Mouse (Mus musculus): ENCODE measurements around the gene Lect2.
A peak's percentile ranks its signal among the peaks of the same experiment; 100 is the strongest.

The Lect2 gene

DNA sequence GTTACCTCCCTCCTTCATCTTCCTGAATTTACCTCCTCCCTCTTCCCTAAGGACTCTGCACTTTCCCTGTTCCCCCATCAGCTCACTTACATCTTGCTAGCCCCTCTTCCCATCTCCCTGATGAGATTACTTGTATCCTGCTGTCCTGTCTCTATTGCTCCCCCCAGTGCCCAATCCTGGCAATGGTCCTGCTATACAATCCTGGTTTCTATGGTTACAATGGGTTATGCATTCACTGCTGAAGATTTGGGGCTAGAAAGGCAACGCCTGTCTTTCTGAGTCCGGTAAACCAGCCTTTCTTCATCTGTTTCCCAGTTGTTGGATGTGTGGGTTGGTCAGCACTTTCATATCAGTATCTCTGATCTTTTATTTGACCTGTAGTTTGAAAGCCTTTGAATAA, 6.1 kb upstream of the Lect2 start:
- DNase-seq, result peak in 1 of 2 experiments; percentile 14

DNA sequence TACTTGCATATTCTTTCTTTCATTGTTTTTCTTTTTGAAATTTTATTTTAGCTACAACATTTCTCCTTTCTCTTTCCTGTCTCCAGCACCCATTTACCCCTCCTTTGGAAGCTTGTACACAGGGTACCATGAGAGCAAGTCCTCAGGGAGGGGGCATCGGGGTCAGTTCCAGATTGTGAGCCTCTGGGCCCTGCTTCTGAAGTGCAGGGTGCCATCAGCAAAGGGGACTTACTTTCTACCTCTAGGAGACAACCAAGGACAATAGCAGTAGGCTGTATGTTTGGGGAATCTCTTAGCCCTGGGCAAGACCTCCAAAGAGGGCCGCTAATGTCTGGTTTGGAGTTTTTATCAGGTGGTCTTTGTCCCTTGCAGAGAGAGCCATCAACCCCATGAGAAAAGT, 5.6 kb upstream of the Lect2 start:
- DNase-seq, result no peak

DNA sequence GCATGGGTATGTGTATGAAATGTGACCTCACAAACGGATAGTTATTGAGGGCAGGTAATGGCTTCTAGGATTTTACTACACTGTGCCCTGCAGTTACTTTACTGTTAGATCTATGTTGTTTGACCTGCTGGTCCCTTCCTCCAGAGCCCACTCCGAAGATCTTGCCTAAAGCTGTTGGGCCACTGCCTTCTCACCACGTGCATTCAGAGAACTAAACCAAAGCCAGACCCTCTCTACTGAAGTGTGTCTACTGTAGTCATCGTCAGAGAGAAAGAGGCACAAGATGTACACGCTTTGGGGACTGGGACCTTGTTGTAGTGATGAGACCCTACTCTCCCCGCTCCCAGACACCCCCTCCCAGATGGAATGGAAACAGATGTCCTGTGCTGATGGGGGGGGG, 3.4 kb upstream of the Lect2 start:
- no peak for DNase-seq

DNA sequence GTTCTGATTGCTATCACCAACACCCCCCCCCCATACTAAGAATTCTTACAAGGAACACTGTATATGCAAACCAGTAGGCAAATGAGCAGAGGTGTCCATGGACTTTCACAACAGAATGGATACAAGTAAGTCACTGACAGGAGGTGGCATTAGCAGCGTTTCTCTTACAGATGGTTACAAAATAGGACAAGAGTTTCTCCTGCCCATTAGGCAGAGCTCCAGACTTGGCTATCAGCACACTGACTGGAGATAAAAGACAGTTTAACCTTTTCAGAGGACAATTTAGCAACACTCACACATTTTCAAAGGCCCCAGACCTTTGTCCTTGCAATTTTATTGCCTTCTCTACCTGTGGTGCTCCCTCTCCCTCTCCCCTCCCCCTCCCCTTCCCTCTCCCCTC, 2.3 kb upstream of the Lect2 start:
- peak; percentile 7 to 11 for DNase-seq

DNA sequence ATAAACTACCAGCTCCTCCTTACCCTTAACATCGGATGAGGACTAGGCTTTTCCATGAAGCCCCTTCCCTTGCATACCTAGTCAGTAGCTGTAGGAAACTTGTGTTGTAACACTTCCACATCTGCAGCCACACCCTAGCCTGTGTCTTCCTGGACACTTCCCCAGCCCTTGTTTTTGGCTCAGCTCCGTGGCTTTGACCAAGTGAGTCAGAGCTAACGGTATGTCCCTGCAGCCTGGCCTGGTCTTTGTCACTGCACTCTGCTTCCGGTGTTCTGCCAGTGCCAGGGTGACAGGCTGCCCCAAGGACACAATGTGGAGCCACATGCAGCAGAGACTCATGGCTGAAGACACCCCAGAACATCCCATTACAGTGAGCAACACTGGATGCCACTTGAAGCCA, 1.1 kb upstream of the Lect2 start:
- no peak for DNase-seq

DNA sequence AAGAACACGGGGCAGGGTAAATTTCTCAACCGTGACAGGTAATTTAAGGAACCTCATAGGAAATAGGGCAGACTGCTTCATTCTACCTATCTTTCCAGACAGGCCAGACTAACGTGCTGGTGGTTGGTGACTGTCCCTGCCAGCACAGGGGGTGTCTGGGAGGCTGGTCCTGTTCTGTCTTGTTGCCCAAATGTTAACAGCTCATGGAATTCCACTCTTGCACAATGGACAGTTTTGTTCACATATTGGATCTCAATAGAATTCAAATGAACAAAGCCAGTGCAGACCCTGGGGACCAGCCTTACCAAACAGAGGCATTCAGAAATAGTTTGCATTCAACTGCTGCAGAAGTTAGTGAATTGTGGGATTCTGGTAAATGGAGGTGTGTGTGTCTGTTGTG, 3.3 kb downstream of the Lect2 start:
- DNase-seq, result no peak

DNA sequence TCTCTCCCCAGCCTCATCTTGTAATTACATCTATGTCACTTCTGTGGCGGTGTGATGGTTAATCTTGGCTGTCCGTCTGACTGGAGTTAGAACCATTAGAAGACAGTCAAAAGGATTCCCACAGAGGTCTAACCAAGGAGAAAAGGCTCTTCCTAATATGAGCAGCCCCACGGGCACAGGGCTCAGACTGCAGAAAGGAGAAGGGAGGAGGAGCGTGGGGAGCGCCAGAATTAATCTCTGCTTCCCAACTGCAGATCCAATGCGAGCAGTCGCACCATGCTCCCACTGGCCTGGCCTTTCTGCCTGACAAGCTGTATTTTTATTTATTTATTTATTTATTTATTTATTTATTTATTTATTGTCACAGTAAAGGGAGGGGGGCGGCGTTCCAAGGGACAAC, 4.5 kb downstream of the Lect2 start:
- DNase-seq, result no peak

DNA sequence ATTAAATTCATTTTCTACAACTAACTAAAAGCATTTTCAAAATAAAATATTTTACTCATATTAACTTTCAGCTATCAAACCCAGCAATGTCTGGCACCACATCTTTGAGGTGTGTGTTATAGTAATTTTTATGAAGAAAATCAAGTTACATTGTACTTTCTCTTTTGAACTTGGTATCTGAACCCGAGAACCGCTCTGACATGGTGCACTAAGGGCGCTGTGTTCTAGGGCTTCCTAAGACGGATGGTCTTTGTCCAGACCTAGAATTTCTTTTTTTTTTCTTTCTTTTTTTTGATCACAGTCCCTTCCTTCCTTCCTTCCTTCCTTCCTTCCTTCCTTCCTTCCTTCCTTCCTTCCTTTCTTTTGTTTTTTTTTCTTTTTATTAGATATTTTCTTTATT, 8.5 kb downstream of the Lect2 start:
- peak; percentile 33 to 43 for DNase-seq

DNA sequence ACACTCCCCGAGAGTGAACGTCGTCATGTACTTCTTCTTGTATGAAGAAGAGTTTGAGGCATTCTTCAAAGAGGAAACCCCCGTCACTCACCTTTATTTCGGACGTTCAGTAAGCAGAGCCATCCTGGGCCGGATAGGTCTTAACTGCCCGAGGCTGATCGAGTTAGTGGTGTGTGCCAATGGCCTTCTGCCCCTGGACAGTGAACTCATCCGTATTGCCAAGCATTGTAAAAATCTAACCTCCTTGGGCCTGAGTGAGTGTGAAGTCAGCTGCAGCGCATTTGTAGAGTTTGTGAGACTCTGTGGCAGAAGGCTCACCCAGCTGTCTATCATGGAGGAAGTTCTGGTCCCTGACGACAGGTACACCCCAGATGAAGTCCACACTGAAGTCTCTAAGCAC, 11.3 kb downstream of the Lect2 start:
- no peak for DNase-seq

DNA sequence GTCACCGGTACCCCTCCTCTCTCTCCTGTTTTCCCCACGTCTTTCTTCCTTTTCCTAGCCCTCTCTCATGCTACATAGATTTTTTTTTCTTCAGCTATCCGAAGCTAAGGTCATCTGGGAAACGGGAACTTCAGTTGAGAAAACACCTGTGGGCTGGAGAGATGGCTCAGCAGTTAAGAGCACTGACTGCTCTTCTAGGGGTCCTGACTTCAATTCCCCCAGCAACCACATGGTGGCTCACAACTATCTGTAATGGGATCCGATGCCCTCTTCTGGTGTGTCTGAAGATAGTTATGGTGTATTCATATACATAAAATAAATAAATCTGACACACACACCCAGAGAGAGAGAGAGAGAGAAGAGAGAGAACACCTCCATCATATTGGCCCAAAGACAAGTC, 12.7 kb downstream of the Lect2 start:
- no peak for DNase-seq

DNA sequence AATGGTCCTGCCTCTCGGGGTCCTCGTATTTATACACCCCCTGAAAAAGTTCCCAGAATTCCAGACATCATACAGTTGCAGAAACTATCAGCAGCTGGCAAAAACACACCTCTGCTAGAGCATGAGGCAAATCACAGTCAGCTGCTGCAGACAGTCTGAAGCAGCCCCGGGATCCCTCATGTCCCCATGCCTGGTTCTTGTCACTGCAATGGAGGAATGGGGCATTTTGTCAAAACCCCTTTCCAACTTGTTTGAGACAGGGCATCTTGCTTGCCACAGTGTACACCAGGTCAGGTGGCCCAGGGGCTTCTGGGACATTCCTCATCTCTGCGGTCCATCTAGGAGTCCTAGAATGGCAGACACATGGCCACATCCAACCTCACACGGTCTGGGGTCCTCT, 13.4 kb downstream of the Lect2 start:
- no peak for DNase-seq

DNA sequence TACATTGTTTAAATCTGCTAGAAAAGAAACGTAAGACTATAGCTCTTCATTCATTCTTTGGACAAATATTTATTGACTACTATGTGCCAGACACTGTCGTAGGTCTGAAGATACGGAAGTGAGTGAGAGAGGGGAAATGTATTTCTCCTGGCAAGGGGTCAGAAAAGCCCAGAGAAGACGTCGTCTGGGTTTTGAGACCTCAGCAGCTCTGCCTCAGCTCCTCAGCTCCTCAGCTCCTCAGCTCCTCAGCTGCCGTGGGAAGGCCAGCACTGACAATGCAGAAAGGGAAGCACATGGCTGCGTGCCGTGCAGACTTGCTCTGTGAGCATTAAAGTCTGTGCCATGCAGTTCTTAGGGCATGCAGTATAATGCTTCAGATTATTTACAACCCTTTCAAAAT, 18.6 kb downstream of the Lect2 start:
- DNase-seq, result no peak

DNA sequence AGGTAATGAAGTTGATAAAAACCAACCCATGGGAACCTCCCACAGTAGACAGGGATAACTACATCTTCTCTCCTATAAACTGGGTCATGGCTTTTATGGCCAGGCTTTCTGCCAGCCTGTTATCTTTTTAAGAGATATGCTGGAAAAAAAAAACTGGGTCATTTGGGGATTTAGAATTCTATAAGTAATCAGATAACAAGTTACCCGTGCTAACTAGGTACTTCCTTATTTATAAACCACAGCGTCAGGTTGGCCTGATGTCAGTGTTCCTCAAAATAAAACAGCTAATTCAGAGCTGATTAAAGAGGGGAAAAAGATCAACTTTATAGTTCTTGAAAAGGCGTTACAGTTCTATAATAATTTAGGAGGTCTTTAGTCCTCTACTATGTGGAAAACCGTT, 19.3 kb downstream of the Lect2 start:
- DNase-seq, result no peak

DNA sequence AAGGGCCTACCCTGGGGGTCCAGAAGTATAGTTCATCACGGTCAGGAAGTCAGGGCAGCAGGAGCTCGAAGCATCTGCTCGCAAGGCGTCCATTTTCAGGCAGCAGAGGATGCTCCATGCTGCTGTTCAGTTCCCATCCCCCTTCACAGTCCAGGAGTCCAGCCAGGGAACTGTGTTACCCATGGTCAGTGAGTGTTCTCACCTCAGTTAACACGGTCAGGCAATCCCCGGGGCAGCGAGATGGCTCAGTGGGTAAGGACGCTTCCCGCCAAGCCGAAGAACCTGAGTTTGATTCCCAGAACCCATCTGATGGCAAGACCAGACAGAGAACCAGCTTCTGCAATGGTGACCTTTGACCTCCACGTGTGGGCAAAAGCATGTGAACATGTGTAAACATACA, 20.0 kb downstream of the Lect2 start:
- no peak for DNase-seq

DNA sequence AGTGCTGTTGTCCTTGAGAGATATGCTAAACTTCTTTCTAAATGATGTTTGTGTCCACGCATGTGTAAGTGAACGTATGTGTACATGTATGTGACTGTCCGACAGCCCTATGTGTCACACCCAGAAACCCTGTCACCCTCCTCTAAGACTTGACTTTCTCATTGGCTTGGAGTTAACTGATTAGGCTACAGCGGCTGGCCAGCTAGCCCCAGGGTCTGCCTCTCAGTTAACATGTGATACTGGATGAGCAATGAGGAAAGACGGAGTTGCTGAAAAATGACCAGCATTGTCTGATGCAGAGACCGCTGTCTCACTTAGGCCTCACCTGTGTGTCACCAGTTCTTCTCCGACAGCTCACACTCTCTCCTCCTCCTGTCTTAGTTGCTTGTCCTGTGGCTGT, 20.5 kb downstream of the Lect2 start:
- no peak for DNase-seq

DNA sequence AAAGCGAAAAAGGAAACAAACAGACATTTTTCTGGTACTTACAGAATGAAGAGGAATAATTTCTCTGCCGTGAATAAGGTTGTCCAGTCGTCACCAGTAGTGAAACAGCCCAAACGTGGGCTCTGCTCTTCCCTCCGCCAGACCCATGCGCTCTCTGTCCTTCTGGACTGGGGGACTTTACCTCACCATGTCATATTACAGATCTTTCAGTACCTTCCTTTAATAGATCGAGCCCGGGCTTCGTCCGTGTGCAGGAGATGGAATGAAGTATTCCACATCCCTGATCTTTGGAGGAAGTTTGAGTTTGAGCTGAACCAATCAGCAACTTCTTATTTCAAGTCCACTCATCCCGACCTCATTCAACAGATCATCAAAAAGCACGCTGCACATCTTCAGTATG, 21.4 kb downstream of the Lect2 start:
- no peak for DNase-seq

DNA sequence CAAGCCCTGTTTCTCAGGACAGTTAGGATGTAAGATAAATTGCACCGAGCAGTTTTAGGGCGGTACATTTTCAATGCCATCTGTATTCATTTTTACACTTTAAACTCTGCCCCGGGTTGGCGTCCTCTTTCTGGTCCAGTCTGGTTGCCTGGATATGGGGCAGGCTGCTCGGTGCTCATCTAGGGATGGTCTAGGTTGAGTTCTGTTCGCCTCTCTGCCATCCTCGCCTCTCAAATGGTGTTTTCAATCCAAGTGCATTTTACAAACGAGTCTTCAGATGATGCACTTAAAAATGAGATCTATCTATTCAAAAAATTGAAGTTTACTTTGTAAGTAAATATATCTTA, 25.5 kb downstream of the Lect2 start:
- DNase-seq, result peak in 1 of 2 experiments; percentile 12

DNA sequence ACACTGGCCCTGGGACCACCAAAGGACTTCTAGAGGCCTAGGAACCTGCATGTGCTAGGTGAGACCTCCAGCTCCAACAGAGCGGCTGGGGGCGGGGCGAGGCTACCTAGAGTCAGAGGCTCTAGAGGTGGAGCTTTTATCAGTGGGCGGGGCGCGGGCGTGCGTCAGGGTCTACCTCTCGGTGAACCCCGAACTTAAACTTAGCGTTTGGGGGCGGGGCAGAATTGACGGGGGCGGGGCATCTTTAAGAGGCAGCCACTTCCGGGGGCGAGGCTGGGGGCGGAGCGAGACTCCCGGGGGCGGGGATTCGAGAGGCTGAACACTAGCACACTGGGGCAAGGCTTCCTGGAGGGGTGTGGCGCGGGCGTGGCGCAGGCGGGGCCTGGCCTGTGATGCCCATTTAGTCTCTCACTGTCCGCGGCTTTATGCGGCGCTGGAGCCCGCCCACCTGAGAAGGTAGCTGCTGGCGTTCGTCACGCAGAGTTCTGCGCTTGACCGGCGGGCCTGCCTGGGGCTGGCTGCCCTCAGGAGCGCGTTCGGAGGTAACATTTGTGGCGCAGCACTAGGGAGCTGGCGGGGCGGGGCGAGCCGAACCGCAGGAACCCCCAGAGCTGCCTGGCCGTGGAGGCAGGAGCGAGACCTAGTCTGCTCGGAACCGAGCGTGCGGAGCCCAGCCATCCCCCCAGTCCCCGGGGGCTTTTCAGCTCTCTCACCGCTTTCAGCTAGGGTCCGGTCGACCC, 26.1 kb downstream of the Lect2 start, which contains the start of gene Fbxl21:
TSS of gene Fbxl21 (plus strand) at position 392 of the 740 bp plus-strand sequence.
- DNase-seq, result peak; percentile 86 to 92

DNA sequence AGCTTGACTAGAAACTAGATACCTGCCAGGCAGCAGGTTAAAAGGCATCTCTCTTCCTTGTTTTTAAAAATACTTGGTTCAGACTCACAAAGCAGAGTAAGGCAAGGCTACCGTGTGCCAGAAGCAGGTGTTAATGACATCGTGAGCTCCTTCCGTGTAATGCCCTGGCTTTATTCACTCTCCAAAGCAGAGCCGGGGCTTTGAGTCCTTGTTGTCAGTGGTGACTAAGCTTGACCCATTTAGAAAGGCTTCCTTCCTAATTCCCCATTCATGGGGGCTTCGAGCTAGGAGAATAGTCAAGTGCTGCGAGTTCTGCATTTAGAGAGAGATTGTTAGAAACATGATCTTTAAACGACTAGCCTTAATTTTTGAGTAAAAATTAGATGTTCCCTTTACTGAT, 31.5 kb downstream of the Lect2 start:
- no peak for DNase-seq

DNA sequence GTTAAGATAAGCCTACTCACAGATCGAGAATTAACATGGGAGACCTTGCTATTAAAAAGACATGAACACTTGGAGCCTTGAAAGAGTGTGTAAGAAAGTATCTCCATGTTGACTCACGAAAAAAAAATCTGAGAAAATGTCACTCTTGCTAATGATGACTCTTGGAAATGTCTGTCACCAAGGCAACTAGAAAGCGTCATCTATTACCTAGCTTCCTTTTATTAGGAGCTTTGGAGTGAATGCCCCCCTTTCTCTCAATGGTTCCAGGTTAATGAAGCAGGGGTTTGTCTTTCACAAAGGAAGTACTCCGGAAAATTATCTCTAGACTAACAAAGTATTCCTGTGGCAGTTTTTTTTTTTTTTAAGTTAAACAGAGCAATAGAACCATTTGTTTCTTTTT, 32.0 kb downstream of the Lect2 start:
- DNase-seq, result no peak

DNA sequence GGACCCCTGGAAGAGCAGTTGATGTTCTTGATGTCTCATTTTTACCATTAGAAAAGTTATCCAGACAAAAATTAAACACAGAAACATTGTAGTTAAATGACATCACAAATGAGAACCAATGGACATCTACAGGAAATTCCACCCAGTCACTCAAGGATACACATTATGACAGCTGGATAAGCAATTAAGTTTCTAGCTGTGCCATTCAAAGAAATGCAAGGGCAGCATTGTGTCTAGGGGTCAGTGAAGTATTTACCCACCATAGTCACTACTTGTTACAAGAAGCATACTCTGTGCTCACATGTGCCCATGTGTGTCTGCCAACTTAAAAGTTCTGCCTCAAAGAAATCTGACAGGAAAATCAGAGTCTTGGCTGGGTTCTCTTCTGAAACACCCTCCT, 34.7 kb downstream of the Lect2 start:
- DNase-seq, result no peak

DNA sequence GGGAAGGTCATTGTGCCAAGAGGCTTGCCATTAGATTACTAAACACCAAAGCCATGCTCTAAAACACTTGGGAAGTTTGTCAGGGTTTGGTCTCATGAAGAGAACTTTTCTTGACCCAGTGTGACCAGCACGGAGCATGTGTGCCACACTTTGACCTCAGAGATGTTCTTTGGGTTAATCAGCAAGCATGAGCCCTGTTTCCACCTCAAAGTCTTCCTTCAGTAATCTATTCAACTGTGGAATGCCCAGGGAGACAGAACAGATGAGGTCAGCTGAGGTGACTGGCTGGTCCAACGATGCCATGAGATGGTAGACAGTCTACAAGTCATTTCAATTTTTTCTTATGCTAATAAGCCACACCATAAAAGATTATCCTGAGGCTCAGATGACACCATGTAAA, 38.5 kb downstream of the Lect2 start:
- no peak for DNase-seq

DNA sequence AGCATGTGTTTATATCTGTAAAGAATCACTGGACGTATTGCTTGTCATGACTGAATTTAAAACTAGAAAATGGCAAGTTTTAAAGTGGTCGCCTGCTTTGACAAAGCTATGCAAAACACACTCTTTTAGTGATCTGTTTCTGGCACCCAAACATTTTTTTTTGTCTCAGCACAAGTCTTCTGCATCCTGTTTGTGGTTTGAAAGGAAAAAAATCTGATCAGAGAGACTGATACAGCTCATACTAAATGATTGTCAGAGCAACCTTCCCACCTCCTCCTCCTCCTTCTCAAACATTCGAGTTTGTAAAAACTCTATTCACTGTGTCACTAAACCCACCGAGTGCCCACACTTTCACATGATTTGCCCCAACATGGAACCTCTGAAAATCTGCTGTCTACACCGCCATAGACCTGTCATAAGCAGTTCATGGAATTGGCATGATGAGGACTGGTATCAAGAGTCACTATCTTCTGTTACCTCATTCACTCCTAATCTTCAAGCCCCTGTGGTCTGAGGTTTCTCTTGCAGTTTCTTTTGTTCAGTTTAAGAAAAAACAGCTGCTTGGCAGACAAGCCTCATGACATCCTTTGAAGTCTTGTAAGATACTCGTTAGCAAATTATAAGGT, 41.3 kb downstream of the Lect2 start:
- DNase-seq, result no peak

DNA sequence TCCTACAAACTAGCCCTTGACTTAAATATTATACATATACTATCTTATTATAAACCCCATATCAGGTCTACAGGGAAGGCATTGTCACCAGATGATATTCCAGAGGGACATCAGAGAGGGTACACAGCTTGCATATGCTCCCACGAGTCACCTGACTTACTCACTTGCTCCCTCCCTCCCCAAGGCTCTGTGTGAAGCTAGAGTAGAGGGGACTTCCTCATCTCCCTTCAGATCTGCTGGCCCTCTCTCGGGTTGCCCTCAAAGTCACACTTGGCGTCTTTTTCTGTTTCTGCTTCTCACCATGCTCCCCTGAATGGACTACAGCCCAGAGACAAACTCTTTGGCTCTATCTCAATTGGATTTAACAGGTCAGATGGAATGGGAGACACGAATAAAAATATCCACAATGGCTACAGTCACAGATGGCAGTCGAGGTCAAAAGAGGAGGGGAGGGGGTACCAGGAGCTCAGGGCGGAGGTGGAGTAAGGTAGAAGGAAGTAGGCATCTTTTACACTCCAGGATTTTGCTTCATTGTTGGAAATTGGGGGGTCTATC, 46.4 kb downstream of the Lect2 start:
- DNase-seq, result no peak

DNA sequence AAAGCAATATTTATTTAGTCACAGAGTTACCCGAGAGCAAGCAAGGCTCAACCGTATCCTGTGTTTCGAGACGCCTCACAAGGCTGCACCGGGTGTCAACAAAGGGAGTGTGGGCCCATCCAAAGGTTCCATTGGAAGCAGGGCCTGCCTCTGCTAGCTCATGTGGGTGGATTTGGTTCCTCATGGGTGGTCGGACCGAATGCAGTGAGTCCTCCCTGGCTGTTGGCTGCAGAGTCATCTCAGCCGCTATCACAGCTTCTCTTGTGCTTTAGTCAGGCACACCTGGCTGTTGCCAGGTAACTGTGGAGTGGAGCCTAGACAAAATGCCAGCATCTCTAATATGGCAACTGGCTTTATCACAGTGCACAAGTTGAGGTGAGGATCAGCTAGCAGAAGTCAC, 47.7 kb downstream of the Lect2 start:
- DNase-seq, result no peak
